Mouse (Mus musculus) forebrain, embryonic 14.5 days (tissue): Measurements from ENCODE around the gene Pbx1. TPM values are rescaled to one million over a fixed set of nuclear protein-coding genes. Genes with fewer than 3 reads are reported as not detected.

Source experiments
- ATAC-seq: fragments of 200-750 bp; cut with Nextera tagmentation; 2 replicates; pipeline ENCODE4 v1.8.0; 2017; ENCODE audit warnings: mild to moderate bottlenecking, moderate library complexity
- DNase-seq: peaks from one replicate; pipeline ENCODE4 v3.0.0-alpha.2; 2015; ENCODE audit warnings: low spot score
- H3K27ac ChIP-seq: fragments of 300-500 bp; sonication (generic); 2 replicates; pipeline ENCODE4 v1.5.1; 2014; ENCODE audit warnings: low read depth, mild to moderate bottlenecking, control low read depth, low read length, moderate library complexity
- H3K27me3 ChIP-seq: fragments of 300-500 bp; sonication (generic); replicated peaks from 2 replicates; pipeline ENCODE4 v1.6.1; 2014; ENCODE audit warnings: low read length, control low read depth, mixed read lengths; ENCODE audit not compliant: control insufficient read depth, insufficient read depth
- H3K36me3 ChIP-seq: fragments of 300-500 bp; sonication (generic); 2 replicates; pipeline ENCODE4 v1.6.1; 2014; ENCODE audit warnings: low read length, control low read depth; ENCODE audit not compliant: control insufficient read depth, insufficient read depth
- H3K4me1 ChIP-seq: fragments of 300-500 bp; sonication (generic); 2 replicates; pipeline ENCODE4 v1.6.1; 2014; ENCODE audit warnings: antibody characterized with exemption, low read length, control low read depth; ENCODE audit not compliant: control insufficient read depth, insufficient read depth
- H3K4me2 ChIP-seq: fragments of 300-500 bp; sonication (generic); 2 replicates; pipeline ENCODE4 v1.6.1; 2014; ENCODE audit warnings: mild to moderate bottlenecking, control low read depth, low read length
- H3K4me3 ChIP-seq: fragments of 300-500 bp; sonication (generic); 2 replicates; pipeline ENCODE4 v1.5.1; 2014; ENCODE audit warnings: low read depth, low read length, control low read depth
- H3K9ac ChIP-seq: fragments of 300-500 bp; sonication (generic); 2 replicates; pipeline ENCODE4 v1.6.1; 2014; ENCODE audit warnings: mild to moderate bottlenecking, low read length, control low read depth, moderate library complexity
- H3K9me3 ChIP-seq: fragments of 300-500 bp; sonication (generic); replicated peaks from 2 replicates; pipeline ENCODE4 v1.6.1; 2016; ENCODE audit warnings: low read length, control low read depth, mixed read lengths; ENCODE audit not compliant: control insufficient read depth
- WGBS: fragments of 180-500 bp; shearing (Covaris S2); extraction: QIAGEN DNeasy Blood & Tissue Kit; methylation state at CpG from one replicate; pipeline ENCODE4 v1.1.7; 2014; 5-methylcytosine and 5-hydroxymethylcytosine counted together
- polyA plus RNA-seq: library from polyadenylated mRNA; unstranded; fragments of >200 nt; fragmentation: Nextera tagmentation; extraction: Ambion mirVana; gene quantifications from 2 replicates; pipeline ENCODE4 v1.2.1, GENCODE M21; 2014

Pbx1 gene
- polyA plus RNA-seq, 1 experiment from 2014 or later: 66.7 TPM

- WGBS: 75% methylated on average over 8 of the region's 8 CpGs
- Histone ChIP-seq H3K4me1 (peaks cover 65% of the 10 kb centered on the region), H3K4me3 (no peak overlapping the region), H3K27ac (no peak overlapping the region), H3K9ac (no peak overlapping the region), H3K4me2 (no peak overlapping the region), H3K36me3 (no peaks in the 10 kb centered on the region), H3K9me3 (no peaks in the 10 kb centered on the region), H3K27me3 (no peaks in the 10 kb centered on the region)
- DNase-seq (no peak), ATAC-seq (no peak)
Measured at GRCm38 (mm10) chr1:168290236-168290985, 141.7 kb downstream of the Pbx1 start.

- ATAC-seq (no peak), DNase-seq (no peak)
- Histone ChIP-seq H3K9ac (peak overlapping the region; percentile 57), H3K9me3 (no peaks in the 10 kb centered on the region), H3K4me2 (peak overlapping the region; percentile 31; the same call in 1 of the 2 replicates), H3K27me3 (no peaks in the 10 kb centered on the region), H3K27ac (peak overlapping the region; percentile 93), H3K36me3 (no peaks in the 10 kb centered on the region), H3K4me1 (peaks cover 79% of the 10 kb centered on the region), H3K4me3 (no peak overlapping the region)
- WGBS: 48% methylated on average over 10 of the region's 10 CpGs
Measured at GRCm38 (mm10) chr1:168288891-168289545, 143.1 kb downstream of the Pbx1 start.

DNA sequence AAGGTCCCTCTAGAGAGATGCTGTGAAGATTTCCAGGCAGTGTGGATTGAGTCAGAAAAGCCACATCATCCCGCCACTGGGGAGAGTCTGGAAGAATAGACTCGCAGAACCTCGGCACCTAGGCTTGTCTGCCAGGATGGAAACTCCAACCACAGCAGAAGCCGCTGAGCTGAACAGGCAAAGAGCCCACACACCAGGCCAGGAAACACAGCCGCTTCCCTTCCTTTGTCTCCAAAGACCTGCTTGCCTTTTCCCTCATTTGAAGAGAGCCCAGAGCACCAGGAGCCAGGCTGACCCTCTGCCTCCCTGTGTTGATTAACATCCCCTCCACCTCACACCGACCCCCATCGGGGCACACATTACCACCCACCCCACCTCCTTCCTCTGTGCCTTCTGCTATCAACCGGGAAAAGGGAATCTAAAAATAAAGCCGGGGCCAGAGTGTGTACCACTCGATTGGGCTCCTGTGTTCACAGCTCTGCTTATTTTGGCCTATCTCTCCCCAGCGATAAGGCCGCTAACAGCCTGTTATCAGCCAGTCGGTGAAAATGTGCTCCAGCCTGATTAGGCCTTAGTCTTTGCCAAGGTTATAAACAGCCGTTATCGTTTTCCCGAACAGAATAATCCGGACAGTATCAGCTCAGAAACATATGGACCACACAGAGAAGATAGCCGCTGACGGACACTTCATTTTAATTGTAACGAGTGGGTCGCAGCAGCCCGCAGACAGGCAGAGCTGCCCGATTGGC is 144.1 kb downstream of the Pbx1 start:
- no peaks in the 10 kb centered on the region for H3K9me3 ChIP-seq
- peak overlapping the region; percentile 31 for H3K4me2 ChIP-seq
- peaks cover 89% of the 10 kb centered on the region for H3K4me1 ChIP-seq
- no peak overlapping the region for H3K4me3 ChIP-seq
- H3K27me3 ChIP-seq: no peaks in the 10 kb centered on the region
- WGBS: 11% methylated on average over 23 of the region's 23 CpGs
- ATAC-seq (peak; percentile 29), DNase-seq (peak; percentile 70)
- peak overlapping the region; percentile 93 for H3K27ac ChIP-seq
- no peaks in the 10 kb centered on the region for H3K36me3 ChIP-seq
- H3K9ac ChIP-seq: peak overlapping the region; percentile 57

DNA sequence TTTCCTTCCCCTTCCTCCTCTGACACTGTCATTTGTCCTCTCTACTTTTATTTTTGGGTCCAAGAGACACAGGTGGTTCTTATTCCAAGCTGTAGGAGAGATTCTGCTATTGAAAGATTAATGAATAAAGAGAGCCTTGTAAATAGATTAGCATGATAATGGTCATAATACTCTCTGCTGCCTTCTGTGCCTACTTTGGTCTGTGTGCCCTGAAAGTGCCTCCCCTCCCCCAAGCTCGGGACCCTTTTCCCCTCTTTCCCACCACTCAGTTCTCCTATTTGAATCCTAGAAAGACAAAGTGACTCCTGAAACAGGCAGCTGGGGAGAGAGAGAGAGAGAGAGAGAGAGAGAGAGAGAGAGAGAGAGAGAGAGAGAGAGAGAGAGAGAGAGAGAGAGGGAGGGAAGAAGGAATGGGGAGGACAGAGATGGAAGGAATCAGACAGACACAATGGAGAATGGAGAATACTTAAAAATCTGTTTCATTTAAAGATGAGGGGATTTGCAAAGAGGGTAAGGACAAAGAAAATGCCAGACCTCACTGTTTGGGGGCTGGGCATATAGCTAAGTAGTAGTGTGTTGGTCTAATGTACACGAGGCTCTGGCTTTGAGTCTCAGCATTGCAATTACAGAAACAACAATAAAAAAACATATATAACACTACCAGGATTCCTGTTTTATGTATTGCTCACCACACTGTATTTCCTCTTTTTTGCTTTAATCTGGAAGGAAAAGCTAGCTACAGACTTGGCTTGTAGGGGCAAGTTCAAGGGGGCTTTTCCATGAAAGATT is 145.0 kb downstream of the Pbx1 start:
- Histone ChIP-seq H3K4me1 (peaks cover 89% of the 10 kb centered on the region), H3K27ac (peak overlapping the region; percentile 93), H3K27me3 (no peaks in the 10 kb centered on the region), H3K36me3 (no peaks in the 10 kb centered on the region), H3K9ac (peak overlapping the region; percentile 57; the same call in 1 of the 2 replicates), H3K9me3 (no peaks in the 10 kb centered on the region), H3K4me2 (peak overlapping the region; percentile 31), H3K4me3 (no peak overlapping the region)
- peak; percentile 63 for DNase-seq
- WGBS: 3% methylated on average over 2 of the region's 2 CpGs
- ATAC-seq: no peak; the same call in 1 of the 2 replicates

DNA sequence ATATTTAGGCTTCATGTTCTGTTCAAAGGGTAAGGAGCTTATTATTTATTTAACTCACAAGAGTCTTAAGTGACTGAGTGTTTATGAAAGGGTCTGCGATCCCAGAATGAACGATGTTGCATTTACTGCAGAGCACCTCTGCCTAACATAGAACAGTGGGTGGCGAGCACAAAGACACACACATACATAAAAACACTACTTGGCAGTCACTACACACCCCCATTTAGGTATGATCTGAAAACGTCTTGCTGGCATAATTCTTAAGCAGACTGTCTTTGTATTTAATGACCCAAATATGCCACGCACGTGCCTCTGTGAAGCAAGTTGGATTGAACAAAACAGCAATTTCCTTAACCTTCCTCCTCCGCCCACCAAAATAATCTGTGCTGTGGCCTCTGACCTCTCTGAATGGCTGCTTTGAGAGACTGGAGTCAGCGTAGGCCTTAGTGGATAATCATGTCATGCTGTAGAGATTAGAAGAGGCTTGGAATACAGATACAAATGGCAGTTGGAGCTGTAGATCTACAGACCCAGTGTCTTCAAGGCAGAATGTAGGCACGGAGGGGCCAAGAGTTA is 147.4 kb downstream of the Pbx1 start:
- Histone ChIP-seq H3K9ac (no peak overlapping the region), H3K4me1 (peaks cover 67% of the 10 kb centered on the region), H3K27me3 (no peaks in the 10 kb centered on the region), H3K4me3 (no peak overlapping the region), H3K27ac (peak overlapping the region; percentile 87), H3K9me3 (no peaks in the 10 kb centered on the region), H3K36me3 (peaks cover 4% of the 10 kb centered on the region; the same call in 1 of the 2 replicates), H3K4me2 (peak overlapping the region; percentile 19; the same call in 1 of the 2 replicates)
- WGBS: 11% methylated on average over 9 of the region's 9 CpGs
- DNase-seq: peak; percentile 64
- ATAC-seq: peak; percentile 35

- peak overlapping the region; percentile 19; the same call in 1 of the 2 replicates for H3K4me2 ChIP-seq
- ATAC-seq: peak; percentile 59
Measured at GRCm38 (mm10) chr1:168283841-168284565, 148.1 kb downstream of the Pbx1 start.

GRCm38 (mm10) chr1:168283421-168283820 is 148.6 kb downstream of the Pbx1 start:
- H3K27ac ChIP-seq: peak overlapping the region; percentile 87; the same call in 1 of the 2 replicates
- 80% methylated on average over 2 of the region's 2 CpGs for WGBS
- H3K4me1 ChIP-seq: peaks cover 55% of the 10 kb centered on the region
- peaks cover 4% of the 10 kb centered on the region; the same call in 1 of the 2 replicates for H3K36me3 ChIP-seq
- no peaks in the 10 kb centered on the region for H3K27me3 ChIP-seq
- no peak overlapping the region for H3K4me3 ChIP-seq
- no peaks in the 10 kb centered on the region for H3K9me3 ChIP-seq
- H3K9ac ChIP-seq: no peak overlapping the region
- peak overlapping the region; percentile 19; the same call in 1 of the 2 replicates for H3K4me2 ChIP-seq
- no peak for ATAC-seq
- no peak for DNase-seq

More at GRCm38 (mm10) chr1:168283841-168284565, 148.1 kb downstream of the Pbx1 start:
- H3K4me3 ChIP-seq: no peak overlapping the region
- H3K27ac ChIP-seq: peak overlapping the region; percentile 87
- no peaks in the 10 kb centered on the region for H3K27me3 ChIP-seq
- 33% methylated on average over 15 of the region's 15 CpGs for WGBS
- H3K9ac ChIP-seq: peak overlapping the region; percentile 5; the same call in 1 of the 2 replicates
- peaks cover 60% of the 10 kb centered on the region for H3K4me1 ChIP-seq
- DNase-seq: peak; percentile 75
- peaks cover 4% of the 10 kb centered on the region; the same call in 1 of the 2 replicates for H3K36me3 ChIP-seq
- no peaks in the 10 kb centered on the region for H3K9me3 ChIP-seq
